Mouse (Mus musculus): Measurements from ENCODE around the gene Fam117a. TPM values are rescaled to one million over a fixed set of nuclear protein-coding genes. Genes with fewer than 3 reads are reported as not detected.

Fam117a gene
- 1 to 10 TPM; 7.8 to 8.8 TPM for total RNA-seq (2021)

- intact Hi-C loops (cut with DNase I) = no loop called here
- DNase-seq (ENCODE audit: low spot score) = peak; percentile 82
These were observed at the start of gene Fam117a for GRCm38 (mm10) chr11:95336568-95337128. Gene Fam117a, plus strand, starts transcription at chr11:95337018.

- intact Hi-C loops (cut with DNase I) = loop anchor here (5.0 kb wide), 1 partner anchor 35 kb away; no protein-coding TSS in a partner anchor
These were observed 44.8 kb upstream of the Fam117a start for GRCm38 (mm10) chr11:95291998-95292397.

GRCm38 (mm10) chr11:95293017-95293624 is 43.7 kb upstream of the Fam117a start:
- DNase-seq (ENCODE audit: low spot score) = no peak
- intact Hi-C loops (cut with DNase I) = loop anchor here (5.0 kb wide), 1 partner anchor 36 kb away; no protein-coding TSS in a partner anchor

More at GRCm38 (mm10) chr11:95291998-95292397, 44.8 kb upstream of the Fam117a start:
- no peak for DNase-seq (ENCODE audit: low spot score)

GRCm38 (mm10) chr11:95295736-95296135 is 41.1 kb upstream of the Fam117a start:
- intact Hi-C loops (cut with DNase I) = no loop called here

GRCm38 (mm10) chr11:95298146-95298545 is 38.7 kb upstream of the Fam117a start:
- DNase-seq (ENCODE audit: low spot score) = no peak
- intact Hi-C loops (cut with DNase I) = no loop called here

More at GRCm38 (mm10) chr11:95295736-95296135, 41.1 kb upstream of the Fam117a start:
- DNase-seq (ENCODE audit: low spot score) = no peak

- intact Hi-C loops (cut with DNase I) = no loop called here
- DNase-seq (ENCODE audit: low spot score) = no peak
These were observed 36.9 kb upstream of the Fam117a start for GRCm38 (mm10) chr11:95299886-95300285.

- intact Hi-C loops (cut with DNase I) = no loop called here
- DNase-seq (ENCODE audit: low spot score) = no peak
These were observed 35.0 kb upstream of the Fam117a start for GRCm38 (mm10) chr11:95301772-95302171.

- intact Hi-C loops (cut with DNase I) = no loop called here
These were observed 31.2 kb upstream of the Fam117a start for GRCm38 (mm10) chr11:95305600-95305999.

GRCm38 (mm10) chr11:95307526-95307925 is 29.3 kb upstream of the Fam117a start:
- intact Hi-C loops (cut with DNase I) = no loop called here

More at GRCm38 (mm10) chr11:95305600-95305999, 31.2 kb upstream of the Fam117a start:
- no peak for DNase-seq (ENCODE audit: low spot score)

GRCm38 (mm10) chr11:95309510-95310006 is 27.3 kb upstream of the Fam117a start:
- intact Hi-C loops (cut with DNase I) = loop anchor here (1.0 kb wide), 1 partner anchor 75 kb away; the partner anchor contains the start of gene Slc35b1
- peak; percentile 98 for DNase-seq (ENCODE audit: low spot score)

More at GRCm38 (mm10) chr11:95307526-95307925, 29.3 kb upstream of the Fam117a start:
- DNase-seq (ENCODE audit: low spot score) = no peak

- intact Hi-C loops (cut with DNase I) = loop anchor here (1.0 kb wide), 1 partner anchor 74 kb away; the partner anchor contains the start of gene Slc35b1
- peak; percentile 97 for DNase-seq (ENCODE audit: low spot score)
These were observed 26.7 kb upstream of the Fam117a start, which contains the start of gene Kat7 for GRCm38 (mm10) chr11:95310007-95310647. Gene Kat7, minus strand, starts transcription at chr11:95310246.

GRCm38 (mm10) chr11:95310648-95311424 is 26.0 kb upstream of the Fam117a start:
- intact Hi-C loops (cut with DNase I) = loop anchor here (1.0 kb wide), 1 partner anchor 73 kb away; the partner anchor contains the start of gene Slc35b1
- no peak for DNase-seq (ENCODE audit: low spot score)

- no peak for DNase-seq (ENCODE audit: low spot score)
- intact Hi-C loops (cut with DNase I) = no loop called here
These were observed 25.4 kb upstream of the Fam117a start for GRCm38 (mm10) chr11:95311425-95311807.

GRCm38 (mm10) chr11:95315215-95315955 is 21.4 kb upstream of the Fam117a start:
- intact Hi-C loops (cut with DNase I) = no loop called here
- DNase-seq (ENCODE audit: low spot score) = no peak

GRCm38 (mm10) chr11:95318116-95318515 is 18.7 kb upstream of the Fam117a start:
- DNase-seq (ENCODE audit: low spot score) = no peak
- intact Hi-C loops (cut with DNase I) = loop anchor here (2.0 kb wide), 1 partner anchor 203 kb away; no protein-coding TSS in a partner anchor

GRCm38 (mm10) chr11:95319506-95319905 is 17.3 kb upstream of the Fam117a start:
- no peak for DNase-seq (ENCODE audit: low spot score)
- intact Hi-C loops (cut with DNase I) = loop anchor here (2.0 kb wide), 1 partner anchor 201 kb away; no protein-coding TSS in a partner anchor

- intact Hi-C loops (cut with DNase I) = no loop called here
- DNase-seq (ENCODE audit: low spot score) = no peak
These were observed 16.8 kb upstream of the Fam117a start for GRCm38 (mm10) chr11:95320010-95320409.

GRCm38 (mm10) chr11:95324181-95324580 is 12.6 kb upstream of the Fam117a start:
- intact Hi-C loops (cut with DNase I) = no loop called here
- DNase-seq (ENCODE audit: low spot score) = no peak

- no peak for DNase-seq (ENCODE audit: low spot score)
- intact Hi-C loops (cut with DNase I) = no loop called here
These were observed 11.0 kb upstream of the Fam117a start for GRCm38 (mm10) chr11:95325832-95326231.

Measured in heart, postnatal 25 days (tissue).